Mouse (Mus musculus) lung, postnatal 25 days (tissue): ENCODE results near the gene Nfasc.

Source experiments
- DNase-seq: peaks from one replicate; pipeline ENCODE4 v3.0.0; 2022; ENCODE audit warnings: low spot score

Nfasc gene

DNA sequence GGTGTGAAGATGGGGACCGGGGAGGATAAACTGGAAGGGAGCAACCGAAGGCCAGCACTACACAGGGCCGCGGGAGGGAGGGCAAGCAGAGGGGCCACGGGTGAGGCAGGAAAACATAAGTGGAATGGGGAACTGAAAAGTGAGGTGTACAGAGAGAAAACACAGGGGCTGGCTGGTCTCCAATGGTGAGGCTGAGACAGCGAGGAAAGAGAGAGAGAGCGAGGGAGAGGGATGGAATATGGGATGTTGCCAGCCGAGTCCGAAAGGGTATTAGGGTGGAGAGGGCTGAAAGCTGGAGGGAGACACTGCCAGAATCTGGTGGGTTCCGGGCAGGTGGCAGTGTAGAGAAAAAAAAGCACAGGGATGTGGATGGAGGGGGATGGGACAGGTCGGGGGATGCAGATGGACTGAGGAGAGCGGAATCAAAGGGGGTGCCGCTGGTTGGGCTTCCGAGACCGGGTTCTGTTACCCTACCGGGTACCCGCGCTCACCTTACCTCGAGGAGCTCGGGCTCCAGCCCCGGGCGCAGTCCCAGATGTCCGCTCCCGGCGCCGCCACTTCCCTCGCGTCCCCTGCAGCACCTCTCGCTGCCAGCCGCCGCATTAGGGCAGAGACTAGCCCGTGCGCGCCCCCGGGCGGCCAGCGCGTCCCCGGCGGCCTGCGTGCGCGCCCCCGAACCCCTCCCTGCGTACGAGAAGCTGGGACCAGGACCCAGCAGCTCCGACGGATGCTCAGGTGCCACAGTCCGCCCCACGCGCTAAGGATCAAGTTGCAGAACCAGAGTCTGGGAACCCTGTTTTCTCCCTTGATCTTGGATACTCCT, at the start of gene Nfasc:
Gene Nfasc, minus strand, starts transcription at position 623 of the 823 bp plus-strand sequence.
- DNase-seq, result no peak

DNA sequence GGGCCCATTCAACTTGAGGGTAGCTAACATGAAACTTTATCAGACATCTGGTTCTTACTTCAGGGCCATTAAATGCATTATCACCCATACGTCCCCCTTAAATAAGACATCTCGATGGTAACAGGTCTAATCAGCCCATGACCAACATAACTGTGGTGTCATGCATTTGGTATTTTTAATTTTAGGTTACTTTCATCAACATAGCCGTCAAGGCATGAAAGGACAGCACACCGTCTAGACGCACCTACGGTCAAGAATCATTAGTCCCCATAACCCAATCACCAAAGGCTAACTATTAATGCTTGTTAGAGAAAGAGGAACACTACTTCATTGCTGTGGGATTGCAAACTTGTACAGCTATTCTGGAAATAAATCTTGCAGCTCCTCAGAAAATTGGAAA, 49.5 kb upstream of the Nfasc start:
- no peak for DNase-seq

DNA sequence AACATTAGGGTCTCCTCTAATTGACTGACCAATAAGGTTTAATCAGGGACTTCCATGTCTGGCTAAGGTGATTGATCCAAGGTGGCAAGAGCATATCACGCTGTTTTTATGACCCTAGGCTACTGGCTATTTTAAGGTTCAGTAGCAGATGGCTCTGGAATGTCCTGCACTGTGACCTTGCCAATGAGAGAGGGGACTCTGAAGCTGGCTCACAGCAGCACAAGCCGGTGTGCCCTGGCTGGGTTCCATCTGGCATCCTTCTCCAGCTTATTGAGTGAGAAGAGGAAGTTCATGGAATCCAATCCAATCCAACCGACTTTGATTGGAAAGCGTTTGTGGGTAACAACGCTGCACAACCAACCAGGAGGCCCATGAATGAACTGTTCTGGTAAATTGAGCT, 45.3 kb upstream of the Nfasc start:
- no peak for DNase-seq

DNA sequence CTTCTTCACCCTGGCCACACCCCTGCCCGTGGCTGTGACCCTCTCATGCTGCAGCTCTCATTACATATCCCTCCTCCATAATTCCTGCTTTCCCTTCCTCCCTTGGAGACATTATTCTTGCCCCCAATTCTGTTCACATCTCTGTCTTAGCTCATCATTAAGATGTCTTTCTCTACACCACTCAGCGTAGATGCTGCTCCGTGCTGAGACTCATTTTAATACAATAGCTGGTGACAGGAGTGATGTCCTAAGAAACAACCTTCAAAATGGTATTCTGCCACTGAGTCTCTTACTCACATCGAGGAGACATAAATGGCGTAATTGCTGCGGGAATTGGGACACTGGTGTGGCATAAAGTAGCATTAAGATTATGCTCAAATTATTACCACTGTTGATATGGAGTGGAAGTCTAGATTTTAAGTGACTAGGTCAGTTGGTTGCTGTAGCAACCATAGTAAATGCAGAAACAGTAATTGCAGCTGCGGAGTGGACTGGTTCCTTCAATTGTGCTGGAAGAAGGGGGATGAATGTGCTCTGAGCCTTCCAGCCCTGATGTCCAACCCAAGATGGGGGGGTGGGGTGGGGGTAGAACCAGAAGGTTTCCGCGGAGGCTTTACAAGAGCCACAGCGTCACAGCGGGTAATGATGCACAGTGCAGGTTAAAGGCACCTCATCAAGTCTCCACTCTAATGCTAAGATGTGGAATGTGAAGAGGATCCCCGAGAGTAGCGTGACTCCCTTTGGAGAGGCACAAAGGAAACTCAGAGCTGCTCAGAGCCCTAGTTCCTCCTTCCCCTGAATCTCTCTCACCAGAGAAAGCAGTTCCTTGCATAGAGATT, 40.2 kb upstream of the Nfasc start:
- DNase-seq, result no peak

DNA sequence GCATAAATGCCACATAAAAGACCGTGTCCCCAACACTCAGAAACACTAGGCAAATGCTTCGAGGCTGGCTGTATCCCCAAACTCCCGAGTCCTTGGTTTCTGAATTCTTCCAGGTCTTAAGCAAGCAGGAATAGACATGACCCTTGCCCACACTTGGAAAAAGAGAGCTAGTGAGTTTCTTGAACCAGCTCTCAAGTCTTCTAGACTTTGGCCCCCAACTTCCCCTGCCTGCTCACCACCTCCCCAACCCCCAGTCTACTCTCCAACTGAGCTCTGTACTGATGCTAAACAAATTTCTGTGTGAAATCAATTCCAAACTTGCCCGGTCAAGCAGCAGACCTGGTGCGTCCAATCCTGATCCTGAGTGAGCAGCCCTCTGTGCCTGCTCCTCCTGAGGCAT, 39.4 kb upstream of the Nfasc start:
- DNase-seq, result no peak

DNA sequence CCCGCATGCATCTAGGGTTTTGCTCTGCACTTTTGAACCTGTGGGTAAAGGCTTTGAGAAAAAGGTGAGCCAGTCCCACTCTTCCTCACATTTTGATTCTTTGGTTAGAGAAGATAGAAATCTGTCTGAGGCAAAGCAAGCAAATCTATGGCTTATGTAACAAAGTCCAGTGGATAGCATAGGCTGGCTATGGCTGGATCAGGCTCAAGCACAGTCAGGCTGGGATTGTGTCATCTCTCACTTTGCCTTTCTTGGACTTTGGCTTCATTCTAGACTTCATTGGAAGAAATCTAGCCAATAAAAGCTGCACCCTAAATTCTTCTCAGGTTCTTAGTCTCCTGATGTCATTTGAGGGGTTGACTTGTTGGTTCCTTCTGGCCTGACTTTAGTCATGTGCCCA, 38.7 kb upstream of the Nfasc start:
- DNase-seq, result no peak

DNA sequence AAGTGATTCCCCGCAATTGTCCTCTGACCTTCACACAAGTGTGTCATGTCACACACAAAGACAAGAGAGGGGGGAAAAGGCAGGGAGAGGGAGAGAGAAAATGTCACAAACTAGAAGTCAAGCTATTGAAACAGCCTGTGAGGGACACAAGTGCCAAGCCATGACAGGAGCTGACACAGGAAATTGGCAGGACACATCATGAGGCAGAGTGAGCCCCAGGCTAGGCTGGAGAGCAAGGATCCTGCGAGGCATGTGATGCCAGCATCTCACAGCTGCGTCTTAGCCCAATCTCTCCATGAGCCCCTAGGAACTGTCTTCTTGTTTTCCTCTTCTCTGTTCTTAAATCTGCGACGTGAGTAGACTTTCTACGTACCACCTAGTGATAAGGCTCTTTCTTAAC, 33.4 kb upstream of the Nfasc start:
- no peak for DNase-seq

DNA sequence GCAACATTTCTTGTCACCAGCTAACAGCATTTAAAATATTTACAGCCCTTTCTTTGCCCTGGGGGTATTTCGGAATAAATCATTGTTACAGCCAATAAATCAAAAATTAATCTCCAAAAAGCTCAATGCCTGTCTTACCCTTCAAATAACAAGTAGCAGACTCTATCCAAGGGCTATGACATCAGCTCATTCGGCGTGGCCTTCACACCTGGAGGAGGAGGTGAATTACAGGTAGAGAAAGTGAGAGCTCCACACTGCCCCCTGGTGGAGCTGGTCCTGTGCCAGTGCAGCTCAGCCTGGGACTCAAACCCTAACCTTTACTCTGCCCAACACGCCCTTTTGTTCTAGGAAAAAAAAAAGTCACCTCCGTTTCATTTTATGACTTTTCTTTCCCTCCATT, 29.8 kb upstream of the Nfasc start:
- peak; percentile 23 for DNase-seq

DNA sequence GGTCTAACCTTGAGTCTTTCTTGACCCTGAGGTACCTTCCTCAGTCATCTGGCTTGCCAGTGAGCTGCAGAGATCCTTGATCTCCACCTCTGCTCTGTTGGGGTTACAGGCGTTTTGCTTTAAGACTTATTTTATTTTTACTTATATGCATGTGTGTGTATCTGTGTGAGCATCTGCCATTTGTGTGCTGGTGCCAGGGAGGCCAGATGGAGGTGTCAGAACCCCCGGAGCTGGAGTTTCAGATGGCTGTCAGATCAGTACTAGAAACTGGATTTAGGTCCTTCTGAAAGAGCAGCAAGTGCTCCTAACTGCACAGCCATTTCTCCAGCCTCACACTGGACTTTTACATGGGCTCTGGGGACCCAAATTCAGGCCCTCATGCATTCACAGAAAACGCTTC, 28.0 kb upstream of the Nfasc start:
- DNase-seq, result no peak

DNA sequence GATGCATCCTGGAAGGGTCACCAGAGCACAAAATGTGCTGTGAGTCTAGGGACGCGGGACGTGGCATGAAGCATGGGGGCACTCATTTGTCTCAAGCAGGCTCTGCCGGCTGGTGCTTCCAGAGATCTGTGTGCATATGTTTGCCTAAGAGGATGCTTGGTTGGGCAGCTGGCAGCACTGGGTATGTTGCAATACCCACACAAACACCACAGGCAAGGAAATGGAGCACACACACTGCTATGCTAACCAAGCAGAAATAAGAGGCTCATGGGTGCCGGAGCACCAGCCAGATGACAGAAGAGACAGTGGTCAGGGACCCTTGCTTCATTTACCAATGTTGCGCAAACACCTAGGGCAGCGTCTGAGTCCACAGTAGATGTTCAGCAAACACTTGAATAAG, 25.8 kb upstream of the Nfasc start:
- DNase-seq, result peak; percentile 0

DNA sequence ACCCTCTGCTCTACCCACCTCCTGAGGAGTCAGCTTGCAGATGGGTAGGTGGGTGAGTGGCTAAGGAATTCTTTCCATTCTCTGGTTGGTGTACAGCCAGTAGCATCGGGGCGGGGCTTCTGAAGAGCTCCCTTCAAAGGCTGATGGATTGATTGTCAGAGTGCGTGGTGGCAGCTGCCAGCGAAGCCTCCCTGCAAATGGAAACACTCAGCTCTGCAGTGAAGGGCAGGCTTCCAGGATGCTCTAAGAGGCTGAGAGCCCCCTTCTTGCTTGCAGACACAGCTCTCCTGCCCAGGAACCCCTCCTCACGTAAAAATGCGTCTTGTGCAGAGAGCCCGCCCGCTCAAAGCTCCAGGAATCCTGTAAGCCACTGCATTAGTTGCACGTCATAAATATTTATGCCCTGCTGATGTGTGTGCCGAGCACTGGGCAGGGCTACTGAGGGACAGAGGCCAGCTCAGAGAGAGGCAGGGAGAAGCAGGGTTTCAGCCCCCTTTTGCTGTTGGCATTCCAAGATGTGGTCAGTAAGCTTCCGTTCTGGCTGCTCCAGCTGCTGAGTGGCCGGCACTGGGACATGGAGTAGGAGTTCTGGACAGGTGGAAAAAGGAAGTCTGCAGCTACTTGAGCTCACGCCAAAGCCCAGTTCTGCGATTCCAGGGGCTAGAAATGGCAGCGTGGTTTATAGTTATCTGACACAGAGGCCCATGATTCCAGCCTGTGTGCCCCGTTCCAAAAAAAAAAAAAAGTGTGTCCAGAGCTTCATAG, 24.5 kb upstream of the Nfasc start:
- no peak for DNase-seq

DNA sequence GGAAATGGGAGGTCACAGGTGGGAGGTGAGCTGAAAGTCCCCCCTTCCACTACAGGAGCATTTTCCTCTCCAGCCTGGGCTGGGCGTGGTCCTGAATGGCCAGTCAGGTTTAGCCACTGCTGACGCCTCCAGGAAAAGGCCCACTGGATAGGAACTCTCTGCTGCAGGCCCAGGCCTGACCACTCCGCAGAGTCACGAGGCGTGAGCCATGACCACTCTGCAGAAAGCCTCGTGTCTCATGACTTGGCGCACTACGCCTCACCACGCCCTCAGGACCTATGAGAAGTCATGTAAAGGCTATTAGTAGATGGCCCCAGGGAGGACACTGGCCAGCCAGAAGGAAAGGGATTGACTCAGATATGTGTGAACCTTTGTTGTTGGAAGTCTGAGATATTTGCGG, 23.6 kb upstream of the Nfasc start:
- DNase-seq, result no peak

DNA sequence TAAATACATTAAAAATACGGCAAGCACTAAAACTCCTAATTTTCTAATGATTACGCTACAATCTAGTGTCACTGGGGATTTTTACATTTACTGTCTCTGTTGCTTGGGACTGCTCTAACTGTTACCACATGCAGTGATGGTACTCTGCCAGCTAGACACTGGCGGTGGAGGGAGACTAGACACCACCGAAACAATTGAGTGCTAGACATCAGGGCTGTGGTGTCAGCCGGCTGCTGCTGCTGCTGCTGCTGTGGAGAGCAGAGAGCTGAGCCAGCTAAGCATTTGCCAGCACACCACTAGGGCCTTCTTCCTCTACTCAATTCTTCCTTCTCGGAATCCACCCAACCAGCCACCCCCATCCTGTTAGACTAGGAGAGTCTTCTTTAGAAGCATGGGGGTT, 17.8 kb upstream of the Nfasc start:
- DNase-seq, result no peak

DNA sequence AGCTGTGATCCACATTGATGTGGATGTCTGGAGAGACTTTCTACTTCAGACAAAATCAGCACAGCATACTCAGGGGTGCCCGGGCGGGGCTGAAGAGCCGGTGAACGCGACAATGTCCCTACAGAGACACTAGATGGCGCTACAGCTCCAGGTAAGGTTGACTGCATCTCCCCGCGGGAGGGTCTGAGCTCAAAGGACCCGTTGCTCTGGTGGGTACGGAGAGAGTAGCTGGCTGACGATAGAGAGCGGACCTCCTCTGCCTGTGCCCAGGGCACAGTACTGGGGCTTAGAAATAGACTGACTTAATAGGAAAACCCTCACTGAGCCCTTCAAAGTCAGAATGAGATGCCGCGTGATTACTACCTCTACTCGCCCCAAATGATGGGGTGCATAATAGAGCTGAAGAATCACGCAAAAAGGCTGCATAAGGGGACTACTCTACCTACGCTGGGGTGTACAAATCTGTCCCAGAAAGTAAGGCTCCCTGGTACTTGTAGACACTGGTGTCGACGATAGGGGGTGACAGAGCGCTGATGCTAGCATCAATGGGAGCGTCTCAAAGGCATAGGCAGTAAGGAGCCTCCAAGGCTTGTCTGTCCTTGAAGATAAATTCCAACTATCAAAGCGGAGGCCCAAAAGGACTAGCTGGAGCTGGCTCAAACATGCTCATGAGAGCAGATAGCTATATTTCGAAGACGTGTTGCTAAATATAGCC, 17.2 kb upstream of the Nfasc start:
- peak; percentile 14 for DNase-seq

DNA sequence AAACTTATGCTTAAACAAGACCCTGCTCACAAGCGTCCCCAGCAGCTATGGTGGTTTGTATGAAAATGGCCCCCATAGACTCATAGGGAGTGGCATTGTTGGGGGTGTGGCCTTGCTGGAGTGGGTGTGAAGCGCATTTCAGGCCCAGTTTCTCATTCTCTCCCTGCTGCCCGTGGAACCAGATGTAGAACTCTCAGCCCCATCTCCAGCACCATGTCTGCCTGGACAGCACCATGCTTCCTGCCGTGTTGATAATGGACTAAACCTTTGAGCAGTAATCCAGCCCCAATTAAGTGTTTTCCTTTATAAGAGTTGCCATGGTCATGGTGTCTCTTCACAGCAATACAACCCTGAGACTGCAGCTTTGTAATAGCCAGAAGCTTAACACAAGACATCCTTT, 13.6 kb upstream of the Nfasc start:
- DNase-seq, result no peak

DNA sequence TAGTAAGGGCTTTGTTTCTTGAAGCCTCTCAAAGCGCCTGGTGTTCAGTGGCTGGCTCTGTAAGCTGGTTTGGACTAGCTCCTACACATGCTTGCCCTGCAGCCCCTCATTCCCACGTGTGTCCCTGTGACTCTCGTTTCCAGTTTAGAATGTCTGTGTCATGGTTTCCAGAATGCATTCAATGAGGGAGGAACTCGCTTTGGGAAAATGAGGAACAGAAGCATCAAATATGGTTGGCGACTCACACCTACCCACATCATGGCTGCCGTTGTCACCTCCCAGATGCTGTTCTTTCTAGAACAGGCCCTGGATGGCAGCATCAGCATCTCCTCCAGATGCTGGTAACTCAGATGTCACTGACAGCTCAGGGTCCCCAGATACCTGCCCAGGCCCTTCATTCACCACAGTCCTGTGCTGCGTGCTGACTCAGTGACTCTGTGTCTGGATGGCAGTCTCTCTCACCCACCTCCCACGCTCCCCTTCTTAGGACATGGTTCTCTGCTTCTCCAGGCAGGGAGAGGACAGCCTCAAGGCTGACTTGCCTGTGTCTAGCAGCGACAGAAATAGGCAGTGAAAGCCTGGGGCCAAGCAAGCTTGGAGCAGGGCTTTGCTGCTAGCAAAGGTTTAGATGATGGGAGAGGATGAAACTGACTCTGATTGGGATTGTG, 7.8 kb upstream of the Nfasc start:
- no peak for DNase-seq

DNA sequence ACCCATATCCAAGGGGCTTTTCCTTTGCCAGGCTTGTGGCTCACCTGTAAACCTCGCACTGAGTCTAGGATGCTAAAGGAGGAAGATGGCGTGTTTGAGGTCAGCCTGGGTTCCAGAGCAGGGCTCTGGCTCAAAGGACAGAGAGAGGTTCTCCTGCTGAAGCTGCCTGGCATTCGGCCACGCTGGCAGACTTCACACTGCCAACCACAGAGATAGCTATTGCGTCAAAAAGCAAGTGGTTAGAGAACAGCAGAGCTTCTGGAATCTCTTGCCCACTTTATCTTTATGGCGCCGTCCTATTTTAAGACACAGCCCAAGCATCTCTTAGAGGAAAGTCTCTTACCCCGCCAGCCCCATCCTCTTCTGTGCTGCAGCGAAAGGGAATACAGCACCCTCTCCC, 4.7 kb upstream of the Nfasc start:
- no peak for DNase-seq

DNA sequence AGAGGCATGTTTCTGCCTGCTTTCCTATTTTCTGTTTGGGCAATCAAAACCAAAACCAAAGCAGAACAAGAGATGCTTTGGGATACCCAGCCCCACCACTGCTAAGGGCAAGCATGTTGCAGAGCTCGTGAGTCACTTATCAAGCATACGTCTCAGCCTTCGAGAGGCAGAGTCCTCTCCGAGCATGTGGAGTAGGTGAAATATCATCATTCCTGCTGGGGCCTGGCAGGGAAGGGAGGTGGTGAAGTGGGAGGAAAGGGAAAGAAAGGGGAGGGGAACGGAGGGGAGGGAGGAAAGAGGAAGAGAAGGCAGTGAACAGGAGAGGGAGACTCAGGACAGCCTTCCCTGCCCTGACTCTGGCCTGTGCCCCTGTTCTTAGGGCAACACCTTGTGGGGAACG, 4.0 kb upstream of the Nfasc start:
- DNase-seq, result no peak

DNA sequence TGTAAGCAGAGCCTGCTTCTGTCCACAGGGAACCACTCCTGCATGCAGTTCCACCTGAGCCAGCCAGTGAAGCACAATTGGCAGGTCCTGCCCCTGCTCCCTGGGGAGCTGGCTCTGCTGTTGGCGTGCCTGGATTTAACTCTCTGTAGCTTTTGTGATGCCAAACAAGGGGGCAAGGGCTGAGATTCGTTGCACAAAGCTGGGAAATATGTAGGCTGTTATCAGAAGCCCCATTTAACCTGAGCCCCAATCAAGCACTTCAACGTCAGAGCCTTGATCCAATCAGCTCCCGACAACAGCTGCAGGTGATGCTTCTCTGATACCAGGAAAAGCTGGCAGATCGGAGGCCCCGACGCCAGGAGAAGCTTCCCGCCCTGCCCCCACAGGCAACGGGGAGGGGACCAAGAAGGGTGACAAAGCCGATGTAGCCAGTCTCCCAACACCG, 2.5 kb downstream of the Nfasc start:
- DNase-seq, result no peak

DNA sequence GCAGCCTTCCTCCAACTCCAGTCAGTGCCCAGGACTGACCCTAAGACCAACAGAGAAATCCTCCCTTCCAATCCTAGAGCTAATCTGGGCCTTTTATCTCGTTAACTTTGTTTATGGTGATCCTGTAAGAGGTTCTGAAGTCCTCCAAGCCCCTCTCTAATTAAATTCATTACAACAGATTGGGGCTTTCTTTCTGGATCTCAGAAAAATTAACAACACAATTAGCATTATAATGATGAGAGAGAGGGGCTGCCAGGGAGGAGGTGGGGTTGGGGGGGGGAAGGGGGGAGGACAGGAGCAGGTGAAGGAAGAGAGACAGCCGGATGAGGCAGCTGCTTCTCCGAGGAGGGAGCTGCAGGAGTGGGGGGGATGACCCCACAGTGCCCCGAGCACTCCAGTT, 5.4 kb downstream of the Nfasc start:
- DNase-seq, result no peak

DNA sequence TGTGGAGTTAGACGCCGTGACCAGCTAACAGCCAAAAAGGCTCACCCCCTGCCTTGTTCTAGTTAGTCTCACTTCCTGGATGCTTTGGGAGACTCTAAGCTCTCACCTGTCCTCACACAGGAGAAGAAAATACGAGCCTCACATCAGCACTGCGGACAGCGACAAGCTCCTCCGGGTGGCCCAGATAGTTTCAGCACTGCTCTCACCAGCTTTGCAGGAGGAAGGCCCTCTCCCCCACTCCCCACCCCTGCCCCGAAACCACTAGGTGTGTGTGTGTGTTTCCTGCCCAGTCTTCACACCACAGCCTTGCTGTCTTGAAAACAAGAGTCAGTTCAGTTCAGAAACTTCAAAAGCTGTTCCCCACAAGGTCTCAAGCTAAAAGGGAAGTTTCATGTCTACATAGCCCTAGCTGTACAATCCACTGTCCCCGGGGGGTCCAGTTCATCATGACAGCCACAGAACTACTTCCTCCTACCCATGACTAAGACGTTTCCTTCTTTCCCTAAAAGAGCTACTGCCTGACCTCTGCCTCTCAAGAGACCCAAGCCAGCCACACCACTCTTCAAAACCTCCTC, 7.6 kb downstream of the Nfasc start:
- no peak for DNase-seq
